Mouse (Mus musculus): Measurements from ENCODE around the gene Cutc.

Gene Cutc

DNA sequence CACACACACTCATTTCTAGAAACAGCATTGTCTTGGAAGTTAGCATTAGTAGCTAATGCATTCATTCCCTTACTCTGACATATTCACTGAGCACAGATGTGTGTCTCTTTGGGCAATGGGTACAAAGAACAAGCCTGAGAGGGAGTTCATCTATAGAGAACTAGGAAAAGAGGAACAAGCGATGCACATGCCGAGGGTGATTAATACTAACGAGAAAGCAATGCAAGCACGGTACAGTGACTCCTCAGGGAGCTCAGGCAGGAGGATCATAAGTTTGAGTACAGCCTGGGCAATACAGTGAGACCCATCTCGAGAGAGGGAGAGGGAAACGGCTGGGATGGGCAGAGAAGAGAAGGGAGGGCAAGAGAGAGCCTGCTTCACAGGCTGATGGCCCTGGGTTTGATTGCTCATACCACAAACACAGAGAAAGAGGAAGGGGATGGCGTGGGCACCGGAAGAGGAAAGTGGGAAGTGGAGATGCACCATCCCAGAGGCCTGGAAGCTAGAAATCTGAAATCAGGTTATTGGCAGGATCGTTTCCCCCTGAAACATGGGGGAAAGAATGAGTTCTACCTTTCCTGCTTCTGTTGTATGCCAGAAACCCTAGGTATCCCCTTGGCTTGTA is 48.7 kb downstream of the Cutc start:
- no peak for DNase-seq

GRCm38 (mm10) chr19:43803866-43804265 is 51.1 kb downstream of the Cutc start:
- DNase-seq = no peak

GRCm38 (mm10) chr19:43809331-43809730 is 56.5 kb downstream of the Cutc start:
- DNase-seq = no peak

DNA sequence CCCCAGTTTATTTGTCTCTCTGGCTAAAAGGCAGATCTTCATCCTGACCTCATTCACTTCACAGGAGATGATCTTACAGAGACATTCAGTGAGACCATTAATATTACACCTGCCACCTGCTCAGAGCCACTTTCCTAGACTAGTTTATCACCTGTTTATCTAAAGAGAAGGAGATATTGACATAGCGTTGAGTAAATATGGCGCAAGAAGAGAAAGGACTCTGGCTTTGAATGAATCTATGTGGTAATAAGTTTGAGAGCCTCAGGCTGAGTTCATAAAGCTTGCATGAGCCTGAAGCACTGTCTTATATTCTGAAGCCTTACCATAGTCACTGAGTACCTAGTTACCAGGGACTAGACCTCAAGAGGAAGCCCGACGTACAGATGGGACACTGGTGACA is 58.6 kb downstream of the Cutc start:
- no peak for DNase-seq

- peak; percentile 49 for DNase-seq
Observed at GRCm38 (mm10) chr19:43813315-43813714, 60.5 kb downstream of the Cutc start.

GRCm38 (mm10) chr19:43815661-43816414 is 63.0 kb downstream of the Cutc start:
- DNase-seq = no peak

Measured in kidney, adult 11 months (tissue).